Mouse (Mus musculus) neutrophil, adult 5-6 weeks (primary cell): ENCODE results near the gene Slc6a4. TPM values are rescaled to one million over a fixed set of nuclear protein-coding genes. Genes with fewer than 3 reads are reported as not detected.
"Not testable (repeated sequence)": the region's sequence is repeated elsewhere in the genome, so short reads cannot be mapped to it uniquely, and the experiment has no call there.

Source experiments
- ATAC-seq: fragments of 151-379, 151-347 bp; 2 replicates; pipeline ENCODE4 v1.8.0; 2017; ENCODE audit warnings: mild to moderate bottlenecking, moderate TSS enrichment; ENCODE audit not compliant: insufficient number of reproducible peaks, poor library complexity, low FRiP score, severe bottlenecking; ENCODE audit errors: extremely low read depth
- total RNA-seq: library from RNA; stranded (forward); fragments of 200-1000 nt; gene quantifications from 2 replicates; pipeline ENCODE4 v1.2.3, GENCODE M21; 2017

The Slc6a4 gene
- total RNA-seq, 1 experiment from 2014 or later, result 4.4 TPM

GRCm38 (mm10) chr11:77009069-77010025 is 10.9 kb downstream of the Slc6a4 start:
- ATAC-seq, result no peak

- ATAC-seq, result no peak
Measured at GRCm38 (mm10) chr11:77010762-77011475, 12.5 kb downstream of the Slc6a4 start.

- ATAC-seq, result no peak
Measured at GRCm38 (mm10) chr11:77018046-77018445, 19.6 kb downstream of the Slc6a4 start.

GRCm38 (mm10) chr11:77019539-77019938 is 21.1 kb downstream of the Slc6a4 start:
- ATAC-seq, result no peak

GRCm38 (mm10) chr11:77021749-77022396 is 23.5 kb downstream of the Slc6a4 start:
- ATAC-seq, result no peak

- ATAC-seq, result no peak
Measured at GRCm38 (mm10) chr11:77026559-77026958, 28.2 kb downstream of the Slc6a4 start.

- ATAC-seq, result no peak
Measured at GRCm38 (mm10) chr11:77028157-77028556, 29.8 kb downstream of the Slc6a4 start.

- no peak for ATAC-seq
Measured at GRCm38 (mm10) chr11:77031151-77031934, 32.9 kb downstream of the Slc6a4 start.

GRCm38 (mm10) chr11:77041891-77042290 is 43.5 kb downstream of the Slc6a4 start:
- no peak for ATAC-seq

GRCm38 (mm10) chr11:77042816-77043215 is 44.4 kb downstream of the Slc6a4 start:
- no peak for ATAC-seq

- no peak for ATAC-seq
Measured at GRCm38 (mm10) chr11:77061951-77062350, 63.5 kb downstream of the Slc6a4 start.

- no peak for ATAC-seq
Measured at GRCm38 (mm10) chr11:77063406-77063805, 65.0 kb downstream of the Slc6a4 start.

GRCm38 (mm10) chr11:77068825-77069224 is 70.4 kb downstream of the Slc6a4 start:
- no peak for ATAC-seq

- no peak for ATAC-seq
Measured at GRCm38 (mm10) chr11:77070721-77071120, 72.3 kb downstream of the Slc6a4 start.

GRCm38 (mm10) chr11:77077331-77077730 is 78.9 kb downstream of the Slc6a4 start:
- ATAC-seq, result not testable (repeated sequence)

GRCm38 (mm10) chr11:77077792-77078191 is 79.4 kb downstream of the Slc6a4 start:
- ATAC-seq, result no peak

GRCm38 (mm10) chr11:77078273-77079134 is 80.1 kb downstream of the Slc6a4 start, which contains the start of gene Nsrp1:
Gene Nsrp1 (minus strand): TSS chr11:77078435.
- ATAC-seq, result peak; percentile 100

- no peak for ATAC-seq
Measured at GRCm38 (mm10) chr11:77079361-77079760, 81.0 kb downstream of the Slc6a4 start.
